Mouse (Mus musculus) adrenal gland, adult 18-20 months (tissue): ENCODE data around the gene Arid3c. TPM values are rescaled to one million over a fixed set of nuclear protein-coding genes. Genes with fewer than 3 reads are reported as not detected.

Experiments used
- DNase-seq, 2 experiments: peaks; one replicate each; pipeline ENCODE4 v3.0.0; 2021 to 2022; ENCODE audit warnings: low spot score in 2 of 2
- total RNA-seq, 2 experiments: library from RNA; stranded (reverse); gene quantifications; 1 replicate in 1 of 2; 2 replicates in 1 of 2; pipeline ENCODE4 v1.2.3; 2021

Gene Arid3c
- total RNA-seq, 2 experiments from 2014 or later, result not detected

- DNase-seq, result no peak
Measured at GRCm38 (mm10) chr4:41681947-41682346, 49.0 kb downstream of the Arid3c start.

DNA sequence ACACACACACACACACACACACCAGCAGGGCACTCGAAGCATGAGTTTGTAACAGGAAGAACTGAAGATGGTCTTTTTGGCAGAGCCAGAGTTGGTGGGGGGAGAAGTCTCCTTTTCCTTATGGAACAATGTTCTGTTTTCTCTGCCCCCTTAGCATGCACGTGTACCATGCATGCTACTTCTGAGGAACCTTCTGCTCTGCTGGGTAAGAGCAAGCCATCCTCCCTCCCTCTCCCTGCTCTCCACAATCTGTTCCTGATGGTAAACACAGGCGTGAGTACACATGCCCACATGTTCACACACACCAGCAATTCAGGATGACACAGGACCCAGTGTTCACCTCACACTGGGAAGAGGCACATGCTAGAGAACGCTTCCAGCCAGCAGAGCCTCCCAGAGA lies 49.8 kb downstream of the Arid3c start:
- DNase-seq, result no peak

DNA sequence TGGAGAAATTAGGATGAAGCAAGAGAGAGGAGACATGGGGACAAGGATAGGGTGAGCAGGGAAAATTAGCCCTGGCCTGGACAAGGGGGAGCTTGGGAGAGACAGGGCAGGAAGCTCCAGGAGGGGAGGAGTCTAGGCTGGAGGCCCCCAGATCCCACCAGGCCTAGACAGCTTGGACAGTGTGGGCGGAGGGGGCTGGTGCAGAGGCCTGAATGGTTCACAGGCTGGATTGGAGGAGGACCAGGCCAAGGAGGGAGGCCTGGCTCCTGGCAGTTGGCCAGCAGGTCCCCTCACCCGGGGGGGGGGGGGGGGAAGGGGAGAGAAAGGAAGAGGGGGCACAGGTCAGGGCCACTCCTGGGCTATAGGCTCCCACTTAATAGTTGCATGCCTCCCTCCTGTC lies 51.7 kb downstream of the Arid3c start:
- DNase-seq, result no peak

- peak in 1 of 2 experiments; percentile 32 for DNase-seq
Measured at GRCm38 (mm10) chr4:41678863-41679262, 52.1 kb downstream of the Arid3c start.

DNA sequence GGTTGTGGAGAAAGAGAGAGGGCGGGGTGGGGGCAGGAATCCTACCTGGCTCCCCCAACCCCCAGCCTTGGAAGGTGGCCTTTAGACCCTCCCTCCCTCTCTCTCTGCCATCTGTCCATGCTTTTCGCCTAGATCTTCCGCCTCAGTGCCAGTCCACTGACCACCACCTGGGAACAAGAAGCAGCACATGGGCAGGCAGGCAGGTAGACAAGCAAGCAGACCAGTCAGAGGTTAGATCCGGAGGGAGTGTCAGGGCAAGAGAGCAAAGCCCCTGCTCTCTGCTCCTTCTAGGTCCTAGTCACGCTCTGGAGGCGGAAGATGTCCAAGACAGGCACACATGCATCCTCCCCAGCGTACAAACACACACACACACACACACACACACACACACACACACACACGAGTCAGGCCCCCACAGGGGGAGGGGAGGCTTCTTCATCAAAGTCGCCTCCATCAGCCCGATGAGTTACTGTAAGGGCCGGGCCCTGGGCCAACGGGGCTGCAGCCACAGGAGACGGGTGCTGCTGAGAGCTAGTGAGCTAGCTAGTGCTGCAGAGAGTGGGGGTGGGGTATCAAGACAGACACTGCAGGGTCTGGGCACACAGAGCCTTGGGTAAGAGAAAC lies 53.8 kb downstream of the Arid3c start:
- peak in 1 of 2 experiments; percentile 68 for DNase-seq

- DNase-seq, result no peak
Measured at GRCm38 (mm10) chr4:41676248-41677005, 54.5 kb downstream of the Arid3c start.

Other genes starting within 250 kb of the Arid3c start
- gene AI464131, start 228.1 kb downstream of the Arid3c start, total RNA-seq, result 10 to 100 TPM; 11.6 to 12.4 TPM
- 1 to 10 TPM in 1 of 2 experiments, under 1 TPM in 1; 0.60 to 1.1 TPM for gene 1110017D15Rik, start 213.8 kb downstream of the Arid3c start, total RNA-seq
- gene Fam219a, start 161.6 kb downstream of the Arid3c start, total RNA-seq, result 10 to 100 TPM; 15.7 to 20.2 TPM
- gene Dnaic1, start 161.4 kb downstream of the Arid3c start, total RNA-seq, result not detected
- 1 to 10 TPM; 2.3 to 4.1 TPM for gene Enho, start 90.8 kb downstream of the Arid3c start, total RNA-seq
- gene Cntfr, start 34.1 kb downstream of the Arid3c start, total RNA-seq, result 10 to 100 TPM; 36.2 to 36.6 TPM
- gene Il11ra1, start 31.2 kb downstream of the Arid3c start, total RNA-seq, result 10 to 100 TPM; 83.8 to 95.0 TPM
- gene Rpp25l, start 17.6 kb downstream of the Arid3c start, total RNA-seq, result 10 to 100 TPM; 34.3 to 37.0 TPM
- gene Dctn3, start 8.0 kb downstream of the Arid3c start, total RNA-seq, result 100 to 1,000 TPM; 115 to 123 TPM
- gene Galt, start 24.1 kb upstream of the Arid3c start, total RNA-seq, result 10 to 100 TPM; 37.8 to 39.6 TPM
- 10 to 100 TPM; 75.2 to 77.2 TPM for gene Sigmar1, start 25.0 kb upstream of the Arid3c start, total RNA-seq
- 10 to 100 TPM; 40.1 to 40.4 TPM for gene Ccl27a, start 43.1 kb upstream of the Arid3c start, total RNA-seq
- gene Gm21541, start 172.5 kb upstream of the Arid3c start, total RNA-seq, result not detected
- gene Gm20878, start 210.4 kb upstream of the Arid3c start, total RNA-seq, result 1 to 10 TPM; 4.6 to 6.3 TPM
- gene Fam205a4, start 234.9 kb upstream of the Arid3c start, total RNA-seq, result 1 to 10 TPM; 1.0 to 1.1 TPM